Mouse (Mus musculus) liver, embryonic 16.5 days (tissue): ENCODE data around the gene Ropn1l. TPM values are rescaled to one million over a fixed set of nuclear protein-coding genes. Genes with fewer than 3 reads are reported as not detected.

ENCODE experiments used
- ATAC-seq: fragments of 200-750 bp; cut with Nextera tagmentation; 2 replicates; pipeline ENCODE4 v1.8.0; 2017; ENCODE audit warnings: low read depth, mild to moderate bottlenecking, moderate number of reproducible peaks, moderate library complexity
- H3K27ac ChIP-seq: fragments of 300-500 bp; sonication (generic); 2 replicates; pipeline ENCODE4 v1.5.1; 2014; ENCODE audit warnings: mild to moderate bottlenecking, low read length
- H3K27me3 ChIP-seq: fragments of 300-500 bp; sonication (generic); 2 replicates; pipeline ENCODE4 v1.6.1; 2014; ENCODE audit warnings: low read depth, low read length, mixed read lengths; ENCODE audit not compliant: control insufficient read depth, insufficient read depth
- H3K36me3 ChIP-seq: fragments of 300-500 bp; sonication (generic); 2 replicates; pipeline ENCODE4 v1.6.1; 2014; ENCODE audit warnings: mild to moderate bottlenecking; ENCODE audit not compliant: control insufficient read depth, insufficient read depth
- H3K4me1 ChIP-seq: fragments of 300-500 bp; sonication (generic); 2 replicates; pipeline ENCODE4 v1.6.1; 2014; ENCODE audit warnings: low read depth, low read length, mixed read lengths; ENCODE audit not compliant: control insufficient read depth
- H3K4me2 ChIP-seq: fragments of 300-500 bp; sonication (generic); 2 replicates; pipeline ENCODE4 v1.6.1; 2014; ENCODE audit warnings: low read depth, low read length, mixed read lengths
- H3K4me3 ChIP-seq: fragments of 300-500 bp; sonication (generic); 2 replicates; pipeline ENCODE4 v1.5.1; 2014; ENCODE audit warnings: low read depth, mild to moderate bottlenecking, low read length
- H3K9ac ChIP-seq: fragments of 300-500 bp; sonication (generic); 2 replicates; pipeline ENCODE4 v1.6.1; 2014; ENCODE audit warnings: low read depth, low read length
- H3K9me3 ChIP-seq: fragments of 300-500 bp; sonication (generic); replicated peaks from 2 replicates; pipeline ENCODE4 v1.6.1; 2016; ENCODE audit warnings: low read length; ENCODE audit not compliant: control insufficient read depth
- WGBS: fragments of 180-500 bp; shearing (Covaris S2); extraction: QIAGEN DNeasy Blood & Tissue Kit; methylation state at CpG from one replicate; pipeline ENCODE4 v1.1.7; 2014; ENCODE audit not compliant: insufficient replicate concordance; 5-methylcytosine and 5-hydroxymethylcytosine counted together
- polyA plus RNA-seq: library from polyadenylated mRNA; unstranded; fragments of >200 nt; fragmentation: Nextera tagmentation; extraction: Ambion mirVana; gene quantifications from 2 replicates; pipeline ENCODE4 v1.2.1, GENCODE M21; 2015

The Ropn1l gene
- polyA plus RNA-seq, 1 experiment from 2014 or later, result 2.2 TPM

DNA sequence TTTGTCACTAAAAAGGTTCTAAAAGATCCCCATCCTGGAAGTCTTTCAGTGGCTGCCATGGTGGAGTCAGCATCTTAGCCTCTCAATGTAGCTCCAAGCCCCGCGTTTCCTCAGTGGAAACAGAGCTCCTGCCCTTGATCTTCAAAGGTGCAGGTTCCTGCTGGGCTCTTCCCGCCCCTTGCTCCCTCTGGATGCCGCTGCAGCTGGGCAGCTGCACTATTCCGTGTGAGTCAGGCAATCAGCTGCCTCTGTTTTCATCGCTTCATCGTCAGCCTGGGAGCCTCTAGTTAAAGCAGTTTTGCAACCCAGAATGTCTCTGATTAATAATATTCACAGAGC, 34.9 kb downstream of the Ropn1l start:
- H3K27ac ChIP-seq, result no peak overlapping the region
- 14% methylated on average over 7 of the region's 7 CpGs for WGBS
- ATAC-seq, result no peak
- H3K4me3 ChIP-seq, result no peak overlapping the region
- no peak overlapping the region for H3K9ac ChIP-seq
- peak overlapping the region; percentile 41 for H3K4me2 ChIP-seq
- peaks cover 4% of the 10 kb centered on the region; the same call in 1 of the 2 replicates for H3K4me1 ChIP-seq
- no peaks in the 10 kb centered on the region for H3K27me3 ChIP-seq
- H3K36me3 ChIP-seq, result no peaks in the 10 kb centered on the region
- H3K9me3 ChIP-seq, result no peaks in the 10 kb centered on the region

DNA sequence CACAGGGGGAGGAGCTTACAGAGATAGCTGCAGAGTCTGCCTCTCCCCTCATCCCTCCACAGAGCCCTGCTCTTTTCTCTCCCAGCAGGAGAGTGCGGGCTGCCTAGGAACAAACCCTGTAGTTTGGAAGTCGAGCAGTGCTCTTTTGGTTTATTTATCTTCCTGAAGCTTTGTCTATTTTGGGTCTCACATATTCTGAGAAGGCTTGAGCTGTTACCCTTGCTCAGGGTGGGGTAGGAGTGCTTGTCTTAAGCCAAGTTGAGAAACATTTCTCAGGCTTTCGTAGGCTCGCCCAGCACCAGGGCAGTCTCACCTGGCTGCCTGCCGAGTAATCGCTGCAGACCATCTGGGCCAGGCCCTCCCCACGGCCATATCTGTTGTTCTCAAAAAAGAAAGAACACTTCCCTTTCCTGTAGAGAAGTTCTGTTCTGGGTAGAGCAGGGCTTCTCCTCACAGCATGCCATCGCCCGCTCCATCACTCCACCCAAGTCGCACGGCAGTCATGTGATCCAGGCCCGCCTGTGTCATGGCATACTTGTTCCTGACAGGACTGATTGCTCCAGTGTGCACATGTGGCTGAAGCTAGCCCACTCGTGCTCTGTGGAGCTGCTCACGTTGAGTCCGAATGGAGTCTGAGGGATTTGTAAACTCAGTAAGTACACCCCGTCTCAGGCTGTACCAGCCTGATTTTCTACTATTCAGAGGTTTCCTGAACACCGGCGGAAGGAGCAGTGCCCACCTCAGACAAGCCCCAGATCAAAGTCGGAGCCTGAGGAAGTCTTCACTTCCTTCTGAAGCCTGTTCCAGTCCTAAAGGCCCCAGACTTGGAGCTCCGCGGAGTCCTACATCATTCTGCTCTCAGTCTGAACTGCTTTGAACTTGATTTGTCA, 35.5 kb downstream of the Ropn1l start:
- no peak overlapping the region for H3K27ac ChIP-seq
- H3K4me1 ChIP-seq, result peaks cover 4% of the 10 kb centered on the region; the same call in 1 of the 2 replicates
- H3K4me3 ChIP-seq, result no peak overlapping the region; the same call in 1 of the 2 replicates
- H3K4me2 ChIP-seq, result peak overlapping the region; percentile 41
- WGBS, result 12% methylated on average over 21 of the region's 21 CpGs
- ATAC-seq, result peak; percentile 77
- no peaks in the 10 kb centered on the region for H3K9me3 ChIP-seq
- H3K36me3 ChIP-seq, result no peaks in the 10 kb centered on the region
- no peaks in the 10 kb centered on the region for H3K27me3 ChIP-seq
- H3K9ac ChIP-seq, result no peak overlapping the region

DNA sequence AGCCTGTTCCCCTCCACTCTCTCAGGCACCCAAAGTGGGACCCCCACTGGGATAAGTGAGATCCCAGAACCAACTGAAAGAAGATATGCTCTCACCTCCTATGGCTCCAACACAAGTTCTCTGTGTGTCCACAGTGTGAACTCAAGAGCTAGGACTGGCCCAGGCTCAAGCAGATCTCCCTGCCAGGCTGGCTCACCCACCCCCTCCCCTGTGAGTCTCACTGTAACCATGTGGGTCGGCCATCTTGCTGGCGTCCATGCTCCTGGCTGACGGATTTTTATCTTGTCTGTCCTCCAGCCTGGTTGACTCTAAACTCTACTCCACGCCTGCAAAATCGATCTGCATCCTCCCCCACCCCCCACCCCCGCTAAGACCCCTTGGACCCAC, 36.1 kb downstream of the Ropn1l start:
- no peak for ATAC-seq
- Histone ChIP-seq H3K9ac (no peak overlapping the region), H3K27ac (no peak overlapping the region), H3K4me3 (no peak overlapping the region), H3K9me3 (no peaks in the 10 kb centered on the region), H3K27me3 (no peaks in the 10 kb centered on the region), H3K4me1 (peaks cover 4% of the 10 kb centered on the region; the same call in 1 of the 2 replicates), H3K4me2 (no peak overlapping the region), H3K36me3 (no peaks in the 10 kb centered on the region)
- 36% methylated on average over 6 of the region's 6 CpGs for WGBS

DNA sequence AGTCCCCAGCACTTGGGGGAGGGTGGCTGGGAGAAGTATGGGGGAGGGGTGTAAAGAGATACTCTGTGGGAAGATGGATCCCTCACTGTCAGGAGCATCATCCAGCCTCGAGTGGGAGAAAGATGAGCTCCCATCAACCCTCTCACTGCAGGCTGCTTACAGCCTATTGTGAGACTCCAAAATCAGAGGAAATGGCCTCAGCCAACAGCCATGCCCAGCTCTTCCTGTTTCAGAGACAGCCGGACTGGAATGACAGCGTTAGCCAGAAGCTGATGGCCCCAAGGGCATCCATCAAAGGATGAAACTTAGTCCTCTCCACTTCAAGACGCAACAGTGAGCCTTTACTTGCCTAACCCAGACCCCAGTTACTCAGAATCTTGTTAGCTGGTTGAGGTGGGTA, 38.4 kb downstream of the Ropn1l start:
- Histone ChIP-seq H3K4me2 (no peak overlapping the region), H3K36me3 (no peaks in the 10 kb centered on the region), H3K4me3 (no peak overlapping the region), H3K9me3 (no peaks in the 10 kb centered on the region), H3K27me3 (no peaks in the 10 kb centered on the region), H3K4me1 (peaks cover 4% of the 10 kb centered on the region; the same call in 1 of the 2 replicates), H3K9ac (no peak overlapping the region), H3K27ac (no peak overlapping the region)
- ATAC-seq, result no peak
- 33% methylated on average over 4 of the region's 4 CpGs for WGBS

DNA sequence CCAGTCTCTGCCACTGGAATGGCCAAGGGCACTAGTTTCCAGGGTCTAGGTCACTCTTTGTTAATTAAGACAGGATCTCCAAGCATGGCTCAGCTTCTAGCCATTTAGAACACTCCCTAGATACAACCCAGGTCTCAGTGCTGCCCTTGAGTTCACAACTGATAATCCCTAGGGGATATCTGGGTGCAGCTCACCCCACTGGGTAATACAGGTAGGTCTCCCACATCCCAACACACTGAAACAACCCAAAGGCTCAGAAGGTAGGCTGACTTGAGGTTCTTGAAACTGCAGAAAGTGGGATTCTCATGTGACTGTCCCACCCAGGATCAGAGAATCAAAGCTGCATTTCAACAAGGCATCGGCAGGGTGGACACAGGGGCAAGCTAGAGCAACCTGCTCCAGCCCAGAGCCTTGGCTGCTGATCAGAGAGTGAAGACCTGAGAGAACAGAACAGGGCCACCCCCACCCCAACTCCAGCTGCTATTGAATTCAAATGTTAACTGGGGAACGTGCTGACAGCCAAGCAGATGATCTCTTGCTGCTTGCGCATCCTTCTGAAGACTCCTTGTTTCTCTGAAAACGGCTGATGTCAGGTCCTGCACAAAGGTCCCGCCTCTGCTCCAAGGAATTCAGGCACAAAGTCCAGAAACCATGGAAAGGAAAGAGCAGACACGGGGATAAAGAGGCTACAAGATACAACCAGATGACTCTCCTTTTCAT, 39.2 kb downstream of the Ropn1l start:
- no peak for ATAC-seq
- Histone ChIP-seq H3K4me1 (peaks cover 4% of the 10 kb centered on the region; the same call in 1 of the 2 replicates), H3K27me3 (no peaks in the 10 kb centered on the region), H3K4me3 (no peak overlapping the region), H3K4me2 (no peak overlapping the region), H3K36me3 (no peaks in the 10 kb centered on the region), H3K27ac (no peak overlapping the region), H3K9ac (no peak overlapping the region), H3K9me3 (no peaks in the 10 kb centered on the region)
- 61% methylated on average over 6 of the region's 6 CpGs for WGBS

DNA sequence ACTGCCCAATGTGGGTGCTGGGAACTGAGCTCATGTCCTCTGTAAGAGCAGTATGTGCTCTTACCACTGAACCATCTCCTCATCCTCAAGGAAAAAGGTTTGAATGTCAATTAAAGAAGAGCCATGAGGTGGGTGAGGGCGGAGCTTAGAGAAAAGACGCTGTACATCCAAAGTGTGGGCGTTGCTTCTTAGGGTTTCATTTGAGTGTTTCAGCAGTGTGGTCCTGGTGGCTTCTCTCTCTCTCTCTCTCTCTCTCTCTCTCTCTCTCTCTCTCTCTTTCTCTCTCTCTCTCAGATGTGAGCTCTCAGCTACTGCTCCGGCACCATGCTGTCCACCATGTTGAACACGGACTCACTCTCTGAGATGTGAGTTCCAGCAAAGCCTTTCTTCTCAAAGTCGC, 39.9 kb downstream of the Ropn1l start:
- no peak overlapping the region for H3K4me2 ChIP-seq
- no peak overlapping the region for H3K27ac ChIP-seq
- peaks cover 4% of the 10 kb centered on the region for H3K4me1 ChIP-seq
- ATAC-seq, result no peak
- no peaks in the 10 kb centered on the region for H3K9me3 ChIP-seq
- H3K9ac ChIP-seq, result no peak overlapping the region
- H3K4me3 ChIP-seq, result no peak overlapping the region
- H3K27me3 ChIP-seq, result no peaks in the 10 kb centered on the region
- no peaks in the 10 kb centered on the region for H3K36me3 ChIP-seq
- WGBS, result 71% methylated on average over 6 of the region's 6 CpGs

DNA sequence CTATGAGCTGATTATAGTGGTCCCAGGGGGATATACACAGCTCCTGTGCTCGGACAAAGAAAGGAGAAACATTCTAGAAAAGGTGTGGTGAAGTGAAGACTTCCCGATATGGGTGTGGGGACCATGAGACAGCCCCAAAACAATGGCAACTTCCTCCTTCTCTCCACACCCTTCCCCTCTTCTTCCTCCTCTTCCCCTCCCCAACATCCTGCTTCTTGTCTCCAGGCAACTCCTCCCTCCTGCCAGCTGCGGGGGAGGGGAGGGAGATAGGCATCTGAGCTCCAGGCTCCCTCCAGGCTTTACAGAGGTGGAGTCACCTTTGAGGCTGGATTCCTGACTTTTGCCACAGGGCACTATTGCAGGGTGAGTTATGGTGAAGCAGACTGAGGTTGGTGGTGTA, 40.6 kb downstream of the Ropn1l start:
- no peaks in the 10 kb centered on the region for H3K27me3 ChIP-seq
- H3K9ac ChIP-seq, result no peak overlapping the region
- ATAC-seq, result no peak
- no peak overlapping the region for H3K27ac ChIP-seq
- no peak overlapping the region for H3K4me2 ChIP-seq
- H3K36me3 ChIP-seq, result no peaks in the 10 kb centered on the region
- 14% methylated on average over 3 of the region's 3 CpGs for WGBS
- H3K9me3 ChIP-seq, result no peaks in the 10 kb centered on the region
- H3K4me1 ChIP-seq, result peaks cover 1% of the 10 kb centered on the region
- no peak overlapping the region for H3K4me3 ChIP-seq

DNA sequence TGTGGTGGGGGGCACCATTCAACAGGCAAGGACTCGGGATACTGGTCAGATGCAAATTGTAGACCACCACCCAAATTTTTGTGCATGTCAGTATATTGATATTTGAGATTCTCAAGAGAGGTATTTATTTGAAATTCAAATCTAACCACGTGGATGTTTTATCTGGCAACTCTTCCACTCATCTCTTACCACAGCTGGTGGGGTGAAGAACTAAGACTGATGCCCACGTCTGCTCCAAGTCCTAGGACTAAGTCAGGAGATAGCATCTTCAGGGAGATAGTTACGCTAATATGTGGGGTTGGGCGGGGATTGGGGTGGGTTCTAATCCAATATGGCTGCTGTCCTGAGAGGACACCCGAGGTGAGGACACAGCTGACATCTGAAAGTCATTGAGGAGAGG, 41.1 kb downstream of the Ropn1l start:
- no peaks in the 10 kb centered on the region; the same call in 1 of the 2 replicates for H3K4me1 ChIP-seq
- no peak for ATAC-seq

DNA sequence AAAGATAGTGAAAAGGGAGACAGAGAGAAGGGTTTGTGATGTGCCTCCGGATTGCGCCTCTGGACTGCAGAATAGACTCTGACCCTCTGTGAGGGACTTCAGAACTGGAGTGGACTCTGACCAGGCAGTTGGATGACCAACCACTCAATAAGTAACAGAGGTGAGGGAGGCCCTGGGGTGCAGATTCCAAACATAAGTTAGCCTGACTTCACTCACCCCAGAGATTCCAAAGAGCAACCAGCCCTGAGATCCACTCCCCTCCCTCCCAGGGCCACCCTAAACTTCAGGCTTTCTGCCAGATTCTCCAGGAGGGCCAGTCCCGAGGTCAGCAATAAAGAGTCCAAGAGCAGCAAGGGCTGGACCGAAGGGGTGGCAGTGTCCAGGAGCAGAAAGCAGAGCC, 46.0 kb downstream of the Ropn1l start:
- WGBS, result 53% methylated on average over 4 of the region's 4 CpGs
- Histone ChIP-seq H3K4me2 (no peak overlapping the region), H3K4me1 (no peaks in the 10 kb centered on the region; the same call in 1 of the 2 replicates), H3K4me3 (no peak overlapping the region), H3K9ac (no peak overlapping the region), H3K27me3 (no peaks in the 10 kb centered on the region), H3K36me3 (no peaks in the 10 kb centered on the region), H3K27ac (peak overlapping the region; percentile 69), H3K9me3 (no peaks in the 10 kb centered on the region)
- peak; percentile 88 for ATAC-seq

More for the DNA sequence above, 41.1 kb downstream of the Ropn1l start:
- Histone ChIP-seq H3K4me3 (no peak overlapping the region), H3K27me3 (no peaks in the 10 kb centered on the region), H3K27ac (no peak overlapping the region), H3K4me2 (no peak overlapping the region), H3K9ac (no peak overlapping the region), H3K9me3 (no peaks in the 10 kb centered on the region), H3K36me3 (no peaks in the 10 kb centered on the region)
- WGBS, result 43% methylated on average over 6 of the region's 6 CpGs
